Mouse (Mus musculus) G1E (cell line): ENCODE results near the gene Cars. TPM values are rescaled to one million over a fixed set of nuclear protein-coding genes. Genes with fewer than 3 reads are reported as not detected.

Experiments
- ATAC-seq: 2 replicates; pipeline ENCODE4 v1.8.0; 2016; ENCODE audit warnings: mild to moderate bottlenecking; ENCODE audit not compliant: insufficient number of reproducible peaks, poor library complexity, low FRiP score, severe bottlenecking; ENCODE audit errors: extremely low read depth
- DNase-seq: peaks from one replicate; pipeline ENCODE4 v3.0.0; 2012; ENCODE audit warnings: low spot score
- H3K27me3 ChIP-seq: 2 replicates; pipeline ENCODE4 v1.6.1; 2012; ENCODE audit warnings: mild to moderate bottlenecking, low read length, inconsistent platforms; ENCODE audit not compliant: insufficient read depth
- H3K36me3 ChIP-seq: replicated peaks from 2 replicates; pipeline ENCODE3; 2012; ENCODE audit warnings: mild to moderate bottlenecking, inconsistent platforms
- H3K4me1 ChIP-seq: 2 replicates; pipeline ENCODE4 v1.6.1; 2012; ENCODE audit warnings: low read depth, low read length, inconsistent platforms, mixed read lengths; ENCODE audit not compliant: insufficient read depth
- H3K4me3 ChIP-seq: 2 replicates; pipeline ENCODE4 v1.5.1; 2012; ENCODE audit warnings: low read depth, mild to moderate bottlenecking, inconsistent platforms, low read length, moderate library complexity, mixed read lengths
- H3K9me3 ChIP-seq: replicated peaks from 2 replicates; pipeline ENCODE4 v1.6.1; 2012; ENCODE audit warnings: inconsistent platforms
- CTCF ChIP-seq: IDR thresholded peaks from 2 replicates; pipeline ENCODE4 v1.5.1; 2012; ENCODE audit warnings: low read depth, low read length, inconsistent platforms, mixed read lengths
- GATA1 ChIP-seq: IDR thresholded peaks from 2 replicates; pipeline ENCODE4 v1.6.1; 2012; ENCODE audit warnings: borderline replicate concordance, low read length, inconsistent platforms, mixed read lengths
- GATA2 ChIP-seq: IDR thresholded peaks from 2 replicates; pipeline ENCODE4 v1.6.1; 2012; ENCODE audit warnings: low read depth, low read length, inconsistent platforms, borderline replicate concordance
- POLR2AphosphoS5 ChIP-seq: IDR thresholded peaks from 2 replicates; pipeline ENCODE4 v1.6.1; 2012; ENCODE audit warnings: low read depth, low read length, inconsistent platforms; ENCODE audit not compliant: insufficient replicate concordance
- TAL1 ChIP-seq: conservative IDR thresholded peaks from 2 replicates; pipeline ENCODE4 v1.6.1; 2012; ENCODE audit warnings: low read depth, low read length, inconsistent platforms, mixed read lengths
- polyA plus RNA-seq: library from polyadenylated mRNA; stranded (reverse); fragments of >175 nt; gene quantifications from 2 replicates; pipeline ENCODE4 v1.2.3, GENCODE M21; 2012
- total RNA-seq, 2 experiments: library from RNA; stranded (forward) in 1 of 2; stranded (reverse) in 1 of 2; fragments of 200-1000 nt in 1 of 2; fragments of >200 nt in 1 of 2; fragmentation: Nextera tagmentation in 1 of 2; gene quantifications; 2 replicates each; pipeline ENCODE4 v1.2.3; 2014 to 2017

The Cars gene
- total and polyA plus RNA-seq, 3 experiments = 54.5 to 80.5 (median 74.8) TPM

GRCm38 (mm10) chr7:143628540-143628939 lies 28.6 kb upstream of the Cars start, which contains the start of gene Tnfrsf26:
Gene Tnfrsf26 (minus strand): TSS chr7:143628722.
- DNase-seq (no peak), ATAC-seq (no peak)
- Histone ChIP-seq H3K9me3 (no peaks in the 10 kb centered on the region), H3K36me3 (no peaks in the 10 kb centered on the region), H3K4me1 (no peaks in the 10 kb centered on the region), H3K27me3 (peaks cover 16% of the 10 kb centered on the region), H3K4me3 (no peak within 1 kb of the TSS)
- TF ChIP-seq GATA2 = no peak
- TF ChIP-seq TAL1 = no peak

- ATAC-seq (no peak), DNase-seq (no peak)
- Histone ChIP-seq H3K9me3 (no peaks in the 10 kb centered on the region), H3K4me3 (no peak overlapping the region), H3K27me3 (peaks cover 16% of the 10 kb centered on the region), H3K36me3 (no peaks in the 10 kb centered on the region), H3K4me1 (no peaks in the 10 kb centered on the region)
- no peak for TF ChIP-seq TAL1
- TF ChIP-seq POLR2AphosphoS5 = no peak
- no peak for TF ChIP-seq CTCF
- TF ChIP-seq GATA1 = no peak
- TF ChIP-seq GATA2 = no peak
Measured at GRCm38 (mm10) chr7:143627555-143628286, 27.8 kb upstream of the Cars start.

GRCm38 (mm10) chr7:143626178-143626577 lies 26.3 kb upstream of the Cars start:
- H3K4me3 ChIP-seq = no peak overlapping the region
- DNase-seq = no peak
- H3K36me3 ChIP-seq = no peaks in the 10 kb centered on the region

GRCm38 (mm10) chr7:143625151-143625550 lies 25.3 kb upstream of the Cars start:
- TF ChIP-seq TAL1 (no peak), GATA2 (no peak), GATA1 (no peak), CTCF (no peak)
- no peak for DNase-seq
- ATAC-seq = no peak

More at GRCm38 (mm10) chr7:143626178-143626577, 26.3 kb upstream of the Cars start:
- peaks cover 15% of the 10 kb centered on the region for H3K27me3 ChIP-seq
- no peaks in the 10 kb centered on the region for H3K4me1 ChIP-seq
- ATAC-seq = no peak
- no peaks in the 10 kb centered on the region for H3K9me3 ChIP-seq
- TF ChIP-seq GATA2 (no peak), POLR2AphosphoS5 (no peak), TAL1 (no peak), CTCF (no peak), GATA1 (no peak)

GRCm38 (mm10) chr7:143624561-143624960 lies 24.7 kb upstream of the Cars start:
- TF ChIP-seq GATA2 (no peak), GATA1 (no peak), CTCF (no peak), POLR2AphosphoS5 (no peak), TAL1 (no peak)
- Histone ChIP-seq H3K36me3 (no peaks in the 10 kb centered on the region), H3K27me3 (peaks cover 19% of the 10 kb centered on the region), H3K4me3 (no peak overlapping the region), H3K4me1 (no peaks in the 10 kb centered on the region), H3K9me3 (no peaks in the 10 kb centered on the region)
- DNase-seq (no peak), ATAC-seq (no peak)

More at GRCm38 (mm10) chr7:143625151-143625550, 25.3 kb upstream of the Cars start:
- Histone ChIP-seq H3K27me3 (peaks cover 17% of the 10 kb centered on the region), H3K4me3 (no peak overlapping the region), H3K36me3 (no peaks in the 10 kb centered on the region), H3K4me1 (no peaks in the 10 kb centered on the region), H3K9me3 (no peaks in the 10 kb centered on the region)

GRCm38 (mm10) chr7:143620951-143621350 lies 21.1 kb upstream of the Cars start:
- H3K4me1 ChIP-seq = no peaks in the 10 kb centered on the region
- ATAC-seq = no peak
- TF ChIP-seq TAL1 (no peak), POLR2AphosphoS5 (no peak), GATA2 (no peak), CTCF (no peak), GATA1 (no peak)

More at GRCm38 (mm10) chr7:143620951-143621350, 21.1 kb upstream of the Cars start:
- Histone ChIP-seq H3K4me3 (no peak overlapping the region), H3K9me3 (no peaks in the 10 kb centered on the region), H3K36me3 (no peaks in the 10 kb centered on the region), H3K27me3 (peaks cover 30% of the 10 kb centered on the region)
- DNase-seq = no peak
